Mouse (Mus musculus) cerebellum, adult 2 months (tissue): ENCODE measurements around the gene Dynlt1a.
"Not testable (repeated sequence)": the region's sequence is repeated elsewhere in the genome, so short reads cannot be mapped to it uniquely, and the experiment has no call there.

Source experiments
- CTCF ChIP-seq: fragments of 200-500 bp; IDR thresholded peaks from 2 replicates; pipeline ENCODE4 v1.5.1; 2011; ENCODE audit warnings: low read depth, mild to moderate bottlenecking, control low read depth, low read length, moderate library complexity, borderline replicate concordance; ENCODE audit not compliant: insufficient read depth
- POLR2A ChIP-seq: fragments of 200-500 bp; IDR thresholded peaks from 2 replicates; pipeline ENCODE4 v1.6.1; 2011; ENCODE audit warnings: low read length, control low read depth, borderline replicate concordance; ENCODE audit not compliant: insufficient read depth

GRCm38 (mm10) chr17:6279772-6280171, 37.5 kb downstream of the Dynlt1a start:
- TF ChIP-seq CTCF, POLR2A: not testable (repeated sequence)
